Mouse (Mus musculus) gastrocnemius, postnatal 10 days (tissue): ENCODE data around the gene Tecr. TPM values are rescaled to one million over a fixed set of nuclear protein-coding genes. Genes with fewer than 3 reads are reported as not detected.
A peak's percentile ranks its signal among the peaks of the same experiment; 100 is the strongest.
"Not testable (repeated sequence)": the region's sequence is repeated elsewhere in the genome, so short reads cannot be mapped to it uniquely, and the experiment has no call there.

ENCODE experiments used
- DNase-seq: peaks from one replicate; pipeline ENCODE4 v3.0.0; 2021; ENCODE audit warnings: mixed read lengths
- total RNA-seq, 2 experiments: library from RNA; stranded (reverse); gene quantifications; 2 replicates each; pipeline ENCODE4 v1.2.3; 2021

Gene Tecr
- total RNA-seq, 2 experiments from 2014 or later = 422 to 448 TPM

GRCm38 (mm10) chr8:83619568-83620285, 12.0 kb upstream of the Tecr start:
- DNase-seq = no peak

- DNase-seq = no peak
Measured at GRCm38 (mm10) chr8:83618566-83618965, 10.8 kb upstream of the Tecr start.

DNA sequence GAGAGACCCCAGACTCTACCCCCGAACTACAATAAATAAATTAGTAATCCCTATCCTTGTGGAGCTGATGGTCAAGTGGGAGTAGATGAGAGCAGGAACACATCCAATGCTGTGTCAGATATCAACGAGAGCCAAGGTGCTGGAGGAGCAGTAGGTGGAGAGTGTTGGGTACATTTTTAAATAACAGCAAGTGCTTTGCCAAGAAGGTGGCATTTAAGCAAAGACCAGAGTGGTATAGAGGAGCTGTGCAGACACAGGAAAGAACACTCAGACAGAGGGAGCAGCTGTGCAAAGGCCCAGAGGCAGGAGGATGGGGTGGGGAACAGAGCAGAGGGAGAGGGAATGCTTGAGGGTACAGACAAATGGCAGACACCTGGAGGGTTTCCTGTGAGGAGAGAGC, 9.3 kb upstream of the Tecr start:
- no peak for DNase-seq

GRCm38 (mm10) chr8:83616625-83617024, 8.9 kb upstream of the Tecr start:
- no peak for DNase-seq

- DNase-seq = no peak
Measured at GRCm38 (mm10) chr8:83613695-83614094, 5.9 kb upstream of the Tecr start.

- no peak for DNase-seq
Measured at GRCm38 (mm10) chr8:83611921-83612320, 4.2 kb upstream of the Tecr start.

- DNase-seq = no peak
Measured at GRCm38 (mm10) chr8:83609547-83610180, 1.9 kb upstream of the Tecr start.

DNA sequence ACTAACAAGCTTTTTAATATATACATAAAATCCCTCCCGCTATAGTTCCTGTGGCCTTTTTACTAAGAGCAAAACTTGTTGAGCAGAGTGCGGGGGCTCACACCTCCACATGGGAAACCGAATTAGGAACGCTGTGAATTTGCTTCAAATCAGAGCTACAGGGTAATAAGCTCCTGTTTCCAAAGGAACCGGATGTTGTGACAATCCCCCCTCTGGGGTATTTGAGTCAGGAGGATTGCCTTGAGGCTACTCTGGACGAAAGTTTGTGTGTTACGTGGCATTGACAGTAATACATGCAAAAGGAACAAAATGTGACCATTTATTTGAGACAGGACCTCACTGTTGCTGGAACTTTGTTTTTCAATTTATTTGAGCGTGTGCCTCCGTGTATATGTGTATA, 1.3 kb upstream of the Tecr start:
- no peak for DNase-seq

DNA sequence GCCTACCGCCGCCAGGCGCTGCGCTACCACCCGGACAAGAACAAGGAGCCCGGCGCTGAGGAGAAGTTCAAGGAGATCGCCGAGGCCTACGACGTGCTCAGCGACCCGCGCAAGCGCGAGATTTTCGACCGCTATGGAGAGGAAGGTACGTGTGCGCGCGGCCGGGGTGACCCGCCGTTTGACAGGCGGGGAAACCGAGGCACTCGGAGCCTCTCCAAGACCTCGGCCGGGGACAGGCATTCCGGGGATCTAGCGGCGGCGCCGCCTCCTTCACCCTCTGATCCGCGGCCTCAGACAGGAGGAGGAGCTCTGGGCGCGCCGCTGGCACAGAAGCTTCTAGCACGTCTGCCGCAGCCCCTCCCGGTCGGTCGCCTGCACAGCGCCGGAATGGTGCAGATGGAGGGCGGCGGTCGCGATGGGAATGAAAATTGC, 643 bp upstream of the Tecr start:
- peak; percentile 82 for DNase-seq

- DNase-seq = no peak
Measured at GRCm38 (mm10) chr8:83602650-83603029, 5.1 kb downstream of the Tecr start.

DNA sequence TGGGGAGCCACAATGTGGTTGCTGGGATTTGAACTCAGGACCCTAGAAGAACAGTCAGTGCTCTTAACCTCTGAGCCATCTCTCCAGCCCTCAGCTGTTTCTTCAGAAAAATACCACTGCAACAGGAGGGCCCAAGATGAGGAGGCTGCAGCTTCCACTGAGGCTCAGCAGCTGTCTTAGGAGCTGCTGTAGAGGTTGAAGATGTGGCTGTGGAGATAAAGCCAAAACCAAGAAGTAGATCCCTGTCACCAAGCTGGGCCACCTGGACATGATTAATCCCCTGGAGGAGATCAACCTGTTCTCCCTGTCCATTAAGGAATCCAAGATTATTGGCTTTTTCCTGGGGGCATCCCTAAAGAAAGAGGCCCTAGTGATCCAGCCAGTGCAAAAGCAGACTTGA, 8.0 kb downstream of the Tecr start:
- DNase-seq = no peak

DNA sequence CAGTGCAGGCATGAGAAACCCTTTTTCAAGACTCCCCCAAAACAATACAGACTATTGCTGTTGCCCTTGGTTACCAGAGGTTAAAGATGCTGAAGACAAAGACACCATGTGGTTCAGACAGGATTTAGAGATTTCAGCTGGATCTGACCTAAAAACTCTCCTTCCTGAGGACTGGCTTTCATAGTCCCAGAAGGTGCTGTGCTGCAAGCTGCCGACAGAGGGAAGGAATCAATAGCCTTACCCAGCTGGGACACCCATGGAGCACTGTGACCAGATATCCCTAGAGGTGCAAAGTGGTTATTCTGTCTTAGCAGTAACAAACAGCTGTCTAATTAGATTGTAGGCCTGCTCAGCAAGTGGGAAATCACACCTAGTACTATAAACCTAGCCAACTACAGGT, 9.6 kb downstream of the Tecr start:
- no peak for DNase-seq

GRCm38 (mm10) chr8:83596369-83596768, 11.4 kb downstream of the Tecr start:
- no peak for DNase-seq

DNA sequence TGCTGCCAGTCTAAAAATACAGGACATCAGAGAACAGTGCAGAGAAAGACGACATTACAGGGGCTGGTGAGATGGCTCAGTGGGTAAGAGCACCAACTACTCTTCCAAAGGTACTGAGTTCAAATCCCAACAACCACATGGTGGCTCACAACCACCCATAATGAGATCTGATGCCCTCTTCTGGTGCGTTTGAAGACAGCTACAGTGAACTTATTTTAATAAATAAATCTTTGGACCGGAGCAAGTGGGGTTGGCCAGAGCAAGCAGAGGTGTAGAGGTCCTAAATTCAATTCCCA, 12.8 kb downstream of the Tecr start:
- not testable (repeated sequence) for DNase-seq

DNA sequence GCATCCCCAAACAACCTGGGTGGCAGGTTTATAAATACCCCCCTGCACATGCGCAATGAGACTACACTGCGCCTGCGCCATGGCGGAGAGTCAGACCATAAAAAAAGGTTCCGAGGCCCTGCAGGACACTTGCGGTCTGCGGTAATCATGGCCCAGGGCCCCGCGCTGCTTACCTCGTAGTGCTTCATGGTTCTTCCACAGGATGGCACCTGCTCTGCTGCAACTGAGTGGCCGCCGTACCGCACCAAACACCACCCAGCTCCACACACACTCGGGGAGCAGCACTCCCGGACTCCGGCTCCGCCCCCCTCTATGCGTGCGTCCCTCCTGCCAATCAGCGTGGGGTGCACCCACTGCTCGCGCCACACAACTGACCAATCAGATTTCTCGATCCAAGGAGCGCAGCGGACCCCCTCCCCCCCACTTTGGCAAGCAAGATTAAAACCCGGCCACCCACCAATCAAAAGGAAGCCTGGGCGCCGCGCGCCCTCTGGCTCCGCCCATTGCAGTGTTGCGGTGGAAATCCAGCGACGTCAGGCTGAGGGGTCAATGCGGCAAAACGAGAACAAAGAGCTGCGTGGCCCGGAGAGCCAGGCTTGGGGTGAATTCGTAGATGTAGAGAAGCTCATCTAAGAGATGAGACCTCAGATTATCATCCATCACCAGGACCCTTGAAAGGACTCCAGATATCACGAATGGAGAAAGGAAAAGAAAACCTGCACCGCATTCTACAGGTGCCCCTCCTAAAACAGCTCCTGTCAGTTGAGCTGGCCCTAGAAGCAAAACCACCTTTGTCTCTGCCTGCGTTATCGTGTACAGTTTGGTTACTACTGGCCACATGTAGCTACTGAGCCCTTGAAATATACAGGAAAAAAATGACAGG, 13.4 kb downstream of the Tecr start:
- peak; percentile 91 for DNase-seq

DNA sequence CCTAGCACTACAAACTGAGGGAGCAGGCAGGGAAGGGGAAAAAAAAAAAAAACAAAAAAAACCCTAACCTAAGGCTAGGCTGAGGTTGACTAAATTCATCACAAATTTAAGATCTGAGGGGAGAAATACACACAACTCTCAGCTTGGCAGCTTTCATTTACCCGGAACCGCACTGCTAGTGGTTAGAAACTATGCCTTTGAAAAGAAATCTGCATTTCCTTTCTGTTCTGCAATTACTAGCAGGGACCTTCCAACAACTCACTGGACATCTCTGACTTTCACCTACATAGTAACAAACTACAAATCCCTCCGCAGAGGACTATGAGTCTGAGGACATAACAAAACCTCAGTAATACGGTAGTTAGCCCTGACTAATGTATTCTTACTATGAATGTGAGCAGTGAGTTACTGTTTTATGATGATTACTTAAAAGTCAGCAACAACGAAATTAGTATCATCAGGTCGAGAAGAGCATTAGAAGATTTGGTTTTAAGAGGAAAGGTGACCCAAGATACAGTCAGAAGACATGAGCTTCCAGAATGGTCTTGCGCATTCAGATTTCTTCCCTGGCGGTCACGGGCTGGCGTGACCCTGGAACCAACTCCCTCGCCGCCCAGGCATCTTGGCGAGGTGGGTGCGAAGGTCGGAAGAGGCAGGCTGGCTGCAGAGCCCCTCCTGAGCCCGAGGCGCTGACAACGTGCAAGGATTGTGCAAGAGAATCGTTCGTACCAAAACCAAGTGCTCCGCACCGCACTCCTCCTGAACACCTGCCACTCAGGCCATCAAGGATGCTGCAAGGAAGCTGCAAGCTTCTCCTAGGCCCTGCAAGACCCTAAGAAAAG, 14.2 kb downstream of the Tecr start:
- DNase-seq = no peak

GRCm38 (mm10) chr8:83592682-83593081, 15.1 kb downstream of the Tecr start:
- DNase-seq = no peak

GRCm38 (mm10) chr8:83590488-83591023, 17.2 kb downstream of the Tecr start:
- no peak for DNase-seq

DNA sequence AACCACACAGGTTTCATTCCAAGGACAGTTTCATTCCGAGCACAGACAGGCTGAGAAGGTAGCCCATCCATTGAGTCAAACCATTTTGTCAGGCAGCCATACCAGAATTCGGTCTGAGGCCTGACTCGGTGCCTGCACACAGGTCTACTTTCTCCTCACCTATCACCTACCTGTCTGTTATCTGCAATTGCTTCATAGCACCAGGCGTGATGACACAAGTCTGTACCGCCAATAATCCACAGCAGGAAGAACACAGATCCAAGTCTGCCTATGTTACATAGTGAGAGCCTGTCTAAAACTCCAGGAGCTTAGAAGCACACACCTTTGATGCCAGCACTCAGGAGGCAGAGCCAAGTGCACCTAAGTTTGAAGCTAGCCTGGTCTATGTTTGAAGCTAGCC, 18.9 kb downstream of the Tecr start:
- no peak for DNase-seq

DNA sequence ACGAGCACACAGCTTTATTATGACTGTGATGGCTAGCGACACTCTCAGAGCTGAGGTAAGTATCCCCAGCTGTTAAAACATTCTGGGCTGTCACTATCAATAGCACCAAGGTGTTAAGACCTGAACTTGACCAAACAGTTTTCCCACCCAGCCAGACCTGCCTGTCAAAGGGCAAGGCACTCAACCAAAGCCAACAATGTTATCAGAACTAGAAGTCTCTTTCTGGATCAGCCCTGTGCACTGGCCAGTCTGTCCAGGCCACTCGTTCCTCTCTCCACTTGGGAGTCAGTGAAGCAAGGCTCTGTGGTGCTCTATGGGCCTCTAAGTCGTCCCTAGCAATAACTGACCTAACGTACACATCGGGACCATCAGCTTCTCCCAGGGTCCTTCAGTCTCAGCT, 20.1 kb downstream of the Tecr start:
- DNase-seq = no peak

- no peak for DNase-seq
Measured at GRCm38 (mm10) chr8:83585333-83585732, 22.4 kb downstream of the Tecr start.

- no peak for DNase-seq
Measured at GRCm38 (mm10) chr8:83584771-83585170, 23.0 kb downstream of the Tecr start.
